Mouse (Mus musculus): ENCODE data around the gene Zfp385a.

- TF ChIP-seq TCF12 (IDR thresholded peaks at IDR 0.05; ENCODE audit: insufficient read depth, poor library complexity, severe bottlenecking) (no peak), SRF (IDR thresholded peaks at IDR 0.05; ENCODE audit: control insufficient read depth, insufficient read length, low read depth) (no peak)
Measured at GRCm38 (mm10) chr15:103338829-103339165, 1.1 kb downstream of the Zfp385a start.

All from myocyte (in vitro differentiated cells).